Mouse (Mus musculus): Measurements from ENCODE around the gene Nek5.
A peak's percentile ranks its signal among the peaks of the same experiment; 100 is the strongest.

Gene Nek5

GRCm38 (mm10) chr8:22124220-22125152, at the start of gene Nek5:
Gene Nek5 (minus strand): TSS chr8:22125053.
- no peaks in the 10 kb centered on the region; the same call in 1 of the 2 replicates for H3K36me3 ChIP-seq (ENCODE audit: control insufficient read depth, insufficient read depth, low read length, poor library complexity, severe bottlenecking)
- no peaks in the 10 kb centered on the region for H3K27me3 ChIP-seq (ENCODE audit: control insufficient read depth, insufficient read depth, low read length, poor library complexity, severe bottlenecking)
- DNase-seq (ENCODE audit: low read depth, low spot score), result peak; percentile 76

GRCm38 (mm10) chr8:22169167-22169566, 44.3 kb upstream of the Nek5 start:
- no peaks in the 10 kb centered on the region for H3K27me3 ChIP-seq (ENCODE audit: control insufficient read depth, insufficient read depth, low read length, poor library complexity, severe bottlenecking)
- H3K36me3 ChIP-seq (ENCODE audit: control insufficient read depth, insufficient read depth, low read length, poor library complexity, severe bottlenecking), result no peaks in the 10 kb centered on the region
- no peak for DNase-seq (ENCODE audit: low read depth, low spot score)

- peak; percentile 96 for DNase-seq (ENCODE audit: low read depth, low spot score)
- Histone ChIP-seq H3K36me3 (ENCODE audit: control insufficient read depth, insufficient read depth, low read length, poor library complexity, severe bottlenecking) (no peaks in the 10 kb centered on the region), H3K27me3 (ENCODE audit: control insufficient read depth, insufficient read depth, low read length, poor library complexity, severe bottlenecking) (no peaks in the 10 kb centered on the region)
Observed at GRCm38 (mm10) chr8:22166080-22166603, 41.3 kb upstream of the Nek5 start, which contains the start of gene Nek3. Gene Nek3 (minus strand): TSS chr8:22166435.

- Histone ChIP-seq H3K27me3 (ENCODE audit: control insufficient read depth, insufficient read depth, low read length, poor library complexity, severe bottlenecking) (no peaks in the 10 kb centered on the region), H3K36me3 (ENCODE audit: control insufficient read depth, insufficient read depth, low read length, poor library complexity, severe bottlenecking) (no peaks in the 10 kb centered on the region)
- no peak for DNase-seq (ENCODE audit: low read depth, low spot score)
Observed at GRCm38 (mm10) chr8:22165251-22166079, 40.6 kb upstream of the Nek5 start.

- Histone ChIP-seq H3K27me3 (ENCODE audit: control insufficient read depth, insufficient read depth, low read length, poor library complexity, severe bottlenecking) (no peaks in the 10 kb centered on the region), H3K36me3 (ENCODE audit: control insufficient read depth, insufficient read depth, low read length, poor library complexity, severe bottlenecking) (no peaks in the 10 kb centered on the region)
- DNase-seq (ENCODE audit: low read depth, low spot score), result no peak
Observed at GRCm38 (mm10) chr8:22164431-22164830, 39.6 kb upstream of the Nek5 start.

- H3K27me3 ChIP-seq (ENCODE audit: control insufficient read depth, insufficient read depth, low read length, poor library complexity, severe bottlenecking), result no peaks in the 10 kb centered on the region
- no peak for DNase-seq (ENCODE audit: low read depth, low spot score)
- H3K36me3 ChIP-seq (ENCODE audit: control insufficient read depth, insufficient read depth, low read length, poor library complexity, severe bottlenecking), result peaks cover 2% of the 10 kb centered on the region; the same call in 1 of the 2 replicates
Observed at GRCm38 (mm10) chr8:22162206-22162605, 37.4 kb upstream of the Nek5 start.

- H3K27me3 ChIP-seq (ENCODE audit: control insufficient read depth, insufficient read depth, low read length, poor library complexity, severe bottlenecking), result no peaks in the 10 kb centered on the region
- no peak for DNase-seq (ENCODE audit: low read depth, low spot score)
- peaks cover 3% of the 10 kb centered on the region; the same call in 1 of the 2 replicates for H3K36me3 ChIP-seq (ENCODE audit: control insufficient read depth, insufficient read depth, low read length, poor library complexity, severe bottlenecking)
Observed at GRCm38 (mm10) chr8:22150345-22150663, 25.5 kb upstream of the Nek5 start.

- Histone ChIP-seq H3K36me3 (ENCODE audit: control insufficient read depth, insufficient read depth, low read length, poor library complexity, severe bottlenecking) (0 out of 2 replicates have a peak, but pooled peaks cover 3% of the 10 kb centered on the region), H3K27me3 (ENCODE audit: control insufficient read depth, insufficient read depth, low read length, poor library complexity, severe bottlenecking) (no peaks in the 10 kb centered on the region)
- DNase-seq (ENCODE audit: low read depth, low spot score), result no peak
Observed at GRCm38 (mm10) chr8:22149643-22150344, 24.9 kb upstream of the Nek5 start.

- no peak for DNase-seq (ENCODE audit: low read depth, low spot score)
- no peaks in the 10 kb centered on the region for H3K27me3 ChIP-seq (ENCODE audit: control insufficient read depth, insufficient read depth, low read length, poor library complexity, severe bottlenecking)
Observed at GRCm38 (mm10) chr8:22148367-22148740, 23.5 kb upstream of the Nek5 start.

GRCm38 (mm10) chr8:22147706-22148366, 23.0 kb upstream of the Nek5 start:
- Histone ChIP-seq H3K36me3 (ENCODE audit: control insufficient read depth, insufficient read depth, low read length, poor library complexity, severe bottlenecking) (0 out of 2 replicates have a peak, but pooled peaks cover 5% of the 10 kb centered on the region), H3K27me3 (ENCODE audit: control insufficient read depth, insufficient read depth, low read length, poor library complexity, severe bottlenecking) (no peaks in the 10 kb centered on the region)
- no peak for DNase-seq (ENCODE audit: low read depth, low spot score)

More at GRCm38 (mm10) chr8:22148367-22148740, 23.5 kb upstream of the Nek5 start:
- H3K36me3 ChIP-seq (ENCODE audit: control insufficient read depth, insufficient read depth, low read length, poor library complexity, severe bottlenecking), result 0 out of 2 replicates have a peak, but pooled peaks cover 5% of the 10 kb centered on the region

GRCm38 (mm10) chr8:22145831-22146230, 21.0 kb upstream of the Nek5 start:
- no peak for DNase-seq (ENCODE audit: low read depth, low spot score)
- H3K36me3 ChIP-seq (ENCODE audit: control insufficient read depth, insufficient read depth, low read length, poor library complexity, severe bottlenecking), result 0 out of 2 replicates have a peak, but pooled peaks cover 5% of the 10 kb centered on the region
- no peaks in the 10 kb centered on the region for H3K27me3 ChIP-seq (ENCODE audit: control insufficient read depth, insufficient read depth, low read length, poor library complexity, severe bottlenecking)

GRCm38 (mm10) chr8:22143764-22144491, 19.1 kb upstream of the Nek5 start:
- Histone ChIP-seq H3K36me3 (ENCODE audit: control insufficient read depth, insufficient read depth, low read length, poor library complexity, severe bottlenecking) (0 out of 2 replicates have a peak, but pooled peaks cover 5% of the 10 kb centered on the region), H3K27me3 (ENCODE audit: control insufficient read depth, insufficient read depth, low read length, poor library complexity, severe bottlenecking) (no peaks in the 10 kb centered on the region)
- DNase-seq (ENCODE audit: low read depth, low spot score), result no peak

GRCm38 (mm10) chr8:22142592-22142991, 17.7 kb upstream of the Nek5 start:
- DNase-seq (ENCODE audit: low read depth, low spot score), result no peak
- Histone ChIP-seq H3K36me3 (ENCODE audit: control insufficient read depth, insufficient read depth, low read length, poor library complexity, severe bottlenecking) (0 out of 2 replicates have a peak, but pooled peaks cover 5% of the 10 kb centered on the region), H3K27me3 (ENCODE audit: control insufficient read depth, insufficient read depth, low read length, poor library complexity, severe bottlenecking) (no peaks in the 10 kb centered on the region)

Data from splenic B cell, adult 2 months (primary cell).